Mouse (Mus musculus): ENCODE data around the gene Arfgap3. TPM values are rescaled to one million over a fixed set of nuclear protein-coding genes. Genes with fewer than 3 reads are reported as not detected.

The Arfgap3 gene
- polyA plus RNA-seq, 1 experiment: 24.9 TPM

DNA sequence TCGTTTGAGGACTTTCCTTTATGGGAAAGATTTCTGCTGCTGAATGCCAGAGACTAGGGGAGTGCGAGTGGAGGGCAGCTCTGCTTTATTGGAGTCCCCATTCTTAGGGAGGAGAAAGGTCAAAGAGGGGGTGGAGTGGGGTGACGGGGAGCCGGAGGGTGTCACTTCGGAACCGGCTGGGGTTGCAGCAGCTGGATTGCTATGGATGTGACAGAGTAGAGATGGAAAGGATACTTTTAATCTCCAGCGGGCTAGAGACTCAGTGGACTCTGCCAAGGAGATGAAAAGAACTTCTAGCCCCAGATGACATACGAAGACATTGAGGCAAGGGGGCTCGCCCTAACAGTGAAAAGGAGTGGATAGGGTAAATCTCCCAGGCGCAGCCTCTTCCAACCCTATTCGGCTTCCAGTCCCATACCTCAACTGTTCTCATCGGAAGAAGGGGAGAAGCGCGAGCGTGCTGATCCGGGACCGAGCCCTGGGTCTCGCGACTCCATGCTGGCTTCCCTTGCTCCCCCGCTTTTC, 99.3 kb downstream of the Arfgap3 start:
- Histone ChIP-seq H3K27ac (ENCODE audit: insufficient read depth, low read length) (no peak overlapping the region), H3K4me1 (ENCODE audit: control insufficient read depth, insufficient read depth, low read length) (no peaks in the 10 kb centered on the region), H3K4me3 (ENCODE audit: insufficient read depth, low read length) (peak overlapping the region; percentile 21)
- no peak for TF ChIP-seq POLR2A (IDR thresholded peaks at IDR 0.05; ENCODE audit: extremely low read depth, insufficient read depth, low read length)
- no peak for TF ChIP-seq CTCF (IDR thresholded peaks at IDR 0.05; ENCODE audit: extremely low read depth, insufficient read depth, low read length)

Other genes with a start within 250 kb of the Arfgap3 start
- 126 and 128 TPM in 2 replicates for gene Rrp7a, start 227.4 kb downstream of the Arfgap3 start, polyA plus RNA-seq (2012; rRNA removed)
- 66.3 and 66.6 TPM in 2 replicates for gene Poldip3, start 200.9 kb downstream of the Arfgap3 start, polyA plus RNA-seq (2012; rRNA removed)
- gene Cyb5r3, start 177.7 kb downstream of the Arfgap3 start, polyA plus RNA-seq (2012; rRNA removed): 48.4 and 57.0 TPM in 2 replicates
- 4.6 and 4.7 TPM in 2 replicates for gene A4galt, start 98.5 kb downstream of the Arfgap3 start, polyA plus RNA-seq (2012; rRNA removed)
- gene Pacsin2, start 114.4 kb upstream of the Arfgap3 start, polyA plus RNA-seq (2012; rRNA removed): 84.4 and 87.8 TPM in 2 replicates
- 48.5 and 50.1 TPM in 2 replicates for gene Ttll1, start 160.6 kb upstream of the Arfgap3 start, polyA plus RNA-seq (2012; rRNA removed)
- 0.28 and 0.31 TPM in 2 replicates for gene Bik, start 176.6 kb upstream of the Arfgap3 start, polyA plus RNA-seq (2012; rRNA removed)
- 10.1 and 11.5 TPM in 2 replicates for gene Tspo, start 213.3 kb upstream of the Arfgap3 start, polyA plus RNA-seq (2012; rRNA removed)
- gene Mcat, start 213.5 kb upstream of the Arfgap3 start, polyA plus RNA-seq (2012; rRNA removed): 26.5 and 32.1 TPM in 2 replicates
- 12.7 and 13.5 TPM in 2 replicates for gene Ttll12, start 244.9 kb upstream of the Arfgap3 start, polyA plus RNA-seq (2012; rRNA removed)

Measured in cortical plate, adult 2 months (tissue).